Mouse (Mus musculus) heart, embryonic 14.5 days (tissue): ENCODE results near the gene Cryba4. TPM values are rescaled to one million over a fixed set of nuclear protein-coding genes. Genes with fewer than 3 reads are reported as not detected.

Experiments
- ATAC-seq: fragments of 200-750 bp; cut with Nextera tagmentation; 2 replicates; pipeline ENCODE4 v1.8.0; 2017; ENCODE audit warnings: low read depth, moderate TSS enrichment; ENCODE audit not compliant: insufficient number of reproducible peaks, insufficient read depth, low FRiP score
- H3K27ac ChIP-seq, 2 experiments: fragments of 200-500 bp in 1 of 2; fragments of 300-500 bp in 1 of 2; sonication (generic) in 1 of 2; replicated peaks in 1 of 2; 2 replicates each; pipeline ENCODE4 v1.5.1; 2012 to 2014; ENCODE audit warnings: low read depth in 2 of 2, low read length in 2 of 2, control low read depth in 1 of 2, mild to moderate bottlenecking in 1 of 2, mixed read lengths in 1 of 2; ENCODE audit not compliant: control insufficient read depth in 1 of 2, insufficient read depth in 1 of 2
- H3K27me3 ChIP-seq: fragments of 300-500 bp; sonication (generic); 2 replicates; pipeline ENCODE4 v1.6.1; 2014; ENCODE audit warnings: mild to moderate bottlenecking, low read length, control low read depth; ENCODE audit not compliant: control insufficient read depth, insufficient read depth
- H3K36me3 ChIP-seq: fragments of 300-500 bp; sonication (generic); 2 replicates; pipeline ENCODE4 v1.6.1; 2014; ENCODE audit warnings: mild to moderate bottlenecking, control low read depth, low read length, mixed read lengths; ENCODE audit not compliant: control insufficient read depth, insufficient read depth
- H3K4me1 ChIP-seq, 2 experiments: fragments of 200-500 bp in 1 of 2; fragments of 300-500 bp in 1 of 2; sonication (generic) in 1 of 2; 2 replicates each; pipeline ENCODE4 v1.6.1; 2012 to 2014; ENCODE audit warnings: low read length in 2 of 2, control low read depth in 1 of 2, mixed read lengths in 1 of 2; ENCODE audit not compliant: control insufficient read depth in 2 of 2, insufficient read depth in 2 of 2
- H3K4me2 ChIP-seq: fragments of 300-500 bp; sonication (generic); 2 replicates; pipeline ENCODE4 v1.6.1; 2014; ENCODE audit warnings: mild to moderate bottlenecking, low read length
- H3K4me3 ChIP-seq, 2 experiments: fragments of 200-500 bp in 1 of 2; fragments of 300-500 bp in 1 of 2; sonication (generic) in 1 of 2; 2 replicates each; pipeline ENCODE4 v1.5.1; 2012 to 2014; ENCODE audit warnings: low read length in 2 of 2, mild to moderate bottlenecking in 2 of 2, control low read depth in 1 of 2, low read depth in 1 of 2, moderate library complexity in 1 of 2; ENCODE audit not compliant: control insufficient read depth in 1 of 2, insufficient read depth in 1 of 2
- H3K9ac ChIP-seq: fragments of 300-500 bp; sonication (generic); 2 replicates; pipeline ENCODE4 v1.6.1; 2014; ENCODE audit warnings: mild to moderate bottlenecking, low read length
- H3K9me3 ChIP-seq: fragments of 300-500 bp; sonication (generic); 2 replicates; pipeline ENCODE4 v1.6.1; 2016; ENCODE audit warnings: low read length, control low read depth; ENCODE audit not compliant: control insufficient read depth
- WGBS: fragments of 180-500 bp; shearing (Covaris S2); extraction: QIAGEN DNeasy Blood & Tissue Kit; methylation state at CpG from one replicate; pipeline ENCODE4 v1.1.7; 2014; 5-methylcytosine and 5-hydroxymethylcytosine counted together
- polyA plus RNA-seq: library from polyadenylated mRNA; unstranded; fragments of >200 nt; fragmentation: Nextera tagmentation; extraction: Ambion mirVana; gene quantifications from 2 replicates; pipeline ENCODE4 v1.2.1, GENCODE M21; 2014

Gene Cryba4
- polyA plus RNA-seq, 1 experiment from 2014 or later, result 2.2 TPM

DNA sequence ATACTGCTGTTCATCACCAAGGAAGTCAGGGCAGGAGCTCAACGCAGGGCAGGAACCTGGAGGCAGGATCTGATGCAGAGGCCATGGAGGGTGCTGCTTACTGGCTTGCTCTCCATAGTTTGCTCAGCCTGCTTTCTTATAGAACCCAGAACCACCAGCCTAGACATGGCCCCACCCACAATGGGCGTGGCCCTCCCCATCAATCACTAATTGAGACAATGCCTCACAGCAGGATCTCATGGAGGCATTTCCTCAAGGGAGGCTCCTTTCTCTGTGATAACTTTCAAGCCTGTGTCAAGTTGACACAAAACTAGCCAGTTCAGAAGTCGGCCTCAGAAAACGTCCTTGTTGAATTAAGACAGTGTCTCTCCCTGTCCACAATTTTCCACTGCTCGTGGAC, 16.5 kb downstream of the Cryba4 start:
- no peak overlapping the region for H3K4me3 ChIP-seq
- peaks cover 36% of the 10 kb centered on the region for H3K27me3 ChIP-seq
- no peaks in the 10 kb centered on the region for H3K4me1 ChIP-seq
- no peak overlapping the region for H3K9ac ChIP-seq
- H3K9me3 ChIP-seq, result no peaks in the 10 kb centered on the region
- no peaks in the 10 kb centered on the region for H3K36me3 ChIP-seq
- no peak overlapping the region for H3K4me2 ChIP-seq
- no peak overlapping the region for H3K27ac ChIP-seq
- no peak for ATAC-seq
- WGBS, result 63% methylated on average over 5 of the region's 5 CpGs

DNA sequence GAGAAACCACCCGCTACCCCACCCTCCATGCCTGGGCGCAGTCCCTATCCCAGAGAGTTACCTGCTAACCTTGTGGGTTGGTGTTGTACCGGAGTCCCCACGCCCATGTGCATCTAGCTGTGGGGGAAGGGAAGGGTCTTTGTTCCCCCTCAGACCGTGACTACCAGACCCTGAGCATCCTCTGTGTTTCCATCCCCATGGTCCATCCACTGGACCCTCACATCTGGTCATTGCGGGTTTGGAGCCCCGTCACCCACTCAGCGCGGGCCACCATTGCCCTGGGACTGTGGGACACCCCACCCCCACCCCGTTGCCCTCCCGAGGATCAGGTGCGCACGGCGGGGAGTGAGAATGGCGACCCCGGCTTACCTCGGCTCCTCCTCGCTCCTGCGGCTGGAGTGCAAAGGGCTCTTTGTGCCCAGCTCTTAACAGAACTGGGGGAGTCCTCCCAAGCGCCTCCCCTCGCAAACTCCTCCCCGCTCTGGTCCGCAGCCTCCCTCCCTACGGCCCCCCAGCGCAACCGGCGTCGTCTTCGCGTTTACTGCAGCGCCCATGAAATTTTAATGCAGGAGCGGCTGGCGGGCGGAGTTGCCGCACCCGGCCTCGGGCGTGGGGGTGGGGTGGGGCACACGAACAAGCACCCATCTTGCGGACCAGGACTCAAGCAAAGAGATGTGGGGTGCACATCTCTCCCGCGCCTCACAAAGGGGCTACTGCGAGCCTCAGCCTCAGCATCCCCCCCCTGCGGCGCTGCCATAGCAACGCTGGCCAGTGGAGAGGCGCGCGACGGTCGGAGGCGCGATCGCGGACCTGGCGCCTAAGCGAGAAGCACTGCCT, 23.9 kb downstream of the Cryba4 start:
- Histone ChIP-seq H3K4me2 (peak overlapping the region; percentile 52), H3K27me3 (peaks cover 86% of the 10 kb centered on the region), H3K4me1 (peaks cover 2 to 13% of the 10 kb centered on the region in 2 experiments; a peak in 2 of 4 replicates), H3K27ac (no peak overlapping the region), H3K36me3 (no peaks in the 10 kb centered on the region), H3K9me3 (no peaks in the 10 kb centered on the region), H3K4me3 (peak overlapping the region; percentile 0 to 22; a peak in 2 of 4 replicates), H3K9ac (no peak overlapping the region)
- 0 out of 2 replicates have a peak, but pooled peaks have one; percentile 20 for ATAC-seq
- under 1% methylated on average over 57 of the region's 57 CpGs for WGBS

DNA sequence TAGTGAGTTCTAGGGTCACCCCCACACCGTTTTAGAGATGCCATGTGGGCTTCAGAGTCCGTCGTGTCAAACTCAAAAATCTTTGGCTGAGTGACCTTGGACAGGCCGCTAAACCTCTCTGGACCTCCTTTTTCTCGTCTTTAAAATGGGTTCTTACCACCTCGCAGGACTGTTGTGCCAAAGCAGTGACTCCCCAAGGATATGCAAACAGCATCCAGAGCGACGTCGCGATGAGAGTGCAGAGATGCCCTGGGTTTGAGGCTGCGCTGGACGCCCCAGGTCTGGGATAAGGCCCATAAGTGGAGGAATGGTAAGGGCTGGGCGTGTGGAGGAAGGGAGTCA, 24.4 kb downstream of the Cryba4 start:
- Histone ChIP-seq H3K9ac (no peak overlapping the region), H3K4me2 (peak overlapping the region; percentile 52; the same call in 1 of the 2 replicates)
- ATAC-seq, result no peak

DNA sequence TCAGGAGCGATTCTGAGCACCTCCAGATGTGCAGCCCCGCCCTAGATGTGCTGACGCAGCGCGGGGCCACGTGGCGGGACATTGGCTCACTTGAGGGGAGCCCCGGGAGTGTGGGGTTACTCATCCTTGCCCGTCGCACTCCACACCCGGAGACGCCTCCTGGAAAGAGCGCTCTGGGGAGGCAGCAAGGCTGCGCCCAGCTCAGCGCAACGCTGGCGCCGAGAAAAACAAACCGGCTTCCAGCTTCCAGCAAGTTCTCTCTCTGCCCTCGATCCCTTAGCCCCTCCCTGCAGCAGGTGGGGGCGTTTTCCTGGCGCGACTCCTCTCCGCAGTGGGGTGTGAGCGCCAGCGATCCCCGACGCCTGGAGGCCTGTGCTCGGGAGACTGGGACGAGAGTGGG, 25.0 kb downstream of the Cryba4 start:
- Histone ChIP-seq H3K27ac (no peak overlapping the region), H3K36me3 (no peaks in the 10 kb centered on the region), H3K4me1 (peaks cover 2 to 13% of the 10 kb centered on the region in 2 experiments; a peak in 2 of 4 replicates), H3K9me3 (no peaks in the 10 kb centered on the region), H3K4me2 (peak overlapping the region; percentile 49), H3K27me3 (peaks cover 90% of the 10 kb centered on the region), H3K4me3 (peak overlapping the region; percentile 18 to 27; a peak in 3 of 4 replicates), H3K9ac (no peak overlapping the region)
- 3% methylated on average over 30 of the region's 30 CpGs for WGBS
- ATAC-seq, result no peak

More for the DNA sequence above, 24.4 kb downstream of the Cryba4 start:
- Histone ChIP-seq H3K4me1 (peaks cover 2 to 13% of the 10 kb centered on the region in 2 experiments; a peak in 2 of 4 replicates), H3K27me3 (peaks cover 90% of the 10 kb centered on the region), H3K36me3 (no peaks in the 10 kb centered on the region), H3K4me3 (peak overlapping the region in 1 of 2 experiments; percentile 22; a peak in 1 of 4 replicates), H3K9me3 (no peaks in the 10 kb centered on the region), H3K27ac (no peak overlapping the region)
- WGBS, result 3% methylated on average over 13 of the region's 13 CpGs

DNA sequence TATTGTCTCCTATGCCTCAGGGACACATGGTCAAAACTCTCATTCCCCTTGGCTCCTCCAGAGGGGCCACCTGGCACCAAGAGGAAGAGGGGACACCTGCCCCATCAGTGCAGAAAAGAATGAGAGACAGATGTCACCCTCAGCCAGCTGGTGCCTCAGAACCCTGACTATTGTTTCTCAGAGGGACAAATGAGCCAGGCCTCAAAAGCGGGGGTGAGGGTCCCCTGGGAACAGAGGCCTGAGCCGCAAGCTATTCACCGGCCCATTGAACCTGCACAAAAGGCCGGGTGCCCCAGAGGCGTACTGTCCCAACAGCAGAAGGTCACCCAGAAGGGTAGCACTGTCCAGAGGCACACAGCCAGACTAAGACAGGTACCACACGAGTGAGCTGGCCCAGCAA, 26.7 kb downstream of the Cryba4 start:
- no peaks in the 10 kb centered on the region for H3K9me3 ChIP-seq
- H3K27ac ChIP-seq, result no peak overlapping the region
- no peak overlapping the region for H3K4me2 ChIP-seq
- 82% methylated on average over 6 of the region's 6 CpGs for WGBS
- H3K9ac ChIP-seq, result no peak overlapping the region
- H3K4me1 ChIP-seq, result peaks cover 2 to 13% of the 10 kb centered on the region in 2 experiments; a peak in 2 of 4 replicates
- H3K27me3 ChIP-seq, result peaks cover 74% of the 10 kb centered on the region
- no peaks in the 10 kb centered on the region for H3K36me3 ChIP-seq
- ATAC-seq, result no peak
- H3K4me3 ChIP-seq, result no peak overlapping the region

DNA sequence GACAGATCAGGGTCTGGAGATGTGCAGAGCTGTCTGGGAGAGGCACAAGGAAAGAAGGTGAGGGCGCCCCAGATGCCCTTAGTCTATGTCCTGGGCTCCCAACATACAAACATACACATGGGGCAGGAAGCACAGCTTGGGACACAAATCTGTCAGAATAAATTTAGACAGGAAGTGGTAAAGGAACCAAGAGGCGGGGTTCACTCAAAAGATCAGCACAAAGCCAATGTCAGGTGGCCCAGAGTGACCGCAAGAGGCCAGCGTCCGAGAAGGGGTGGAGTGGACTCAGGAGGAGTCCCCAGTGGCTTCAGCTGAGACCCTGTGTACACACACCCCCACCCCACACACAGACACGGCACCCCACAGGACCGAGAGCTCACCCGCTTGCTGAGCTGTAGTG, 32.1 kb downstream of the Cryba4 start:
- H3K4me1 ChIP-seq, result peaks cover 5 to 7% of the 10 kb centered on the region in 2 experiments
- H3K27ac ChIP-seq, result no peak overlapping the region
- 81% methylated on average over 8 of the region's 8 CpGs for WGBS
- peaks cover 50% of the 10 kb centered on the region for H3K27me3 ChIP-seq
- no peak overlapping the region for H3K4me2 ChIP-seq
- ATAC-seq, result no peak
- H3K4me3 ChIP-seq, result no peak overlapping the region
- no peaks in the 10 kb centered on the region for H3K36me3 ChIP-seq
- no peak overlapping the region for H3K9ac ChIP-seq
- no peaks in the 10 kb centered on the region for H3K9me3 ChIP-seq

DNA sequence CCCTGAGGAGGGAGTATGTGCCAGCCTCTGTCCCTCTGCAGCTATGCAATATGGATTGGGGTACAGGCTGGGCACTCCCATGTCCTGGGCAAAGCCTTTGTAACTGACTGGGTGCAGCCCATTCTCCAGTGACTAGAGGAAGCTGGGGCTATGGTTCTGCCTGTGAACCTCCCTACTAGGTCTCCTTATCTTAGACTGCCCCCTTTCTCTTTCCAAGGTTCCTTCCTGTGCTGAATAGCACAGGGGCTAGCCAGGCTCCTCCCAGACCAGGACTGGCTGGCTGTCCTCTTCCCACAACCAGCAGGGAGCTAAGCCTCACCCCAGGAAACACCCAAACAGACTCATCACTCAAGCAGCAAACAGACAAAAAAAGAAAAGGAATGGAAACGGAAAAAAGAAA, 32.9 kb downstream of the Cryba4 start:
- peak; percentile 51; the same call in 1 of the 2 replicates for ATAC-seq
- peaks cover 5 to 7% of the 10 kb centered on the region in 2 experiments for H3K4me1 ChIP-seq
- no peak overlapping the region for H3K4me2 ChIP-seq
- no peak overlapping the region for H3K4me3 ChIP-seq
- H3K27me3 ChIP-seq, result peaks cover 44% of the 10 kb centered on the region
- no peaks in the 10 kb centered on the region for H3K36me3 ChIP-seq
- peak overlapping the region; percentile 41 to 47; a peak in 2 of 4 replicates for H3K27ac ChIP-seq
- 14% methylated on average over 1 of the region's 1 CpGs for WGBS
- H3K9me3 ChIP-seq, result no peaks in the 10 kb centered on the region
- H3K9ac ChIP-seq, result no peak overlapping the region
